Mouse (Mus musculus): Measurements from ENCODE around the gene Klk1b5.

DNA sequence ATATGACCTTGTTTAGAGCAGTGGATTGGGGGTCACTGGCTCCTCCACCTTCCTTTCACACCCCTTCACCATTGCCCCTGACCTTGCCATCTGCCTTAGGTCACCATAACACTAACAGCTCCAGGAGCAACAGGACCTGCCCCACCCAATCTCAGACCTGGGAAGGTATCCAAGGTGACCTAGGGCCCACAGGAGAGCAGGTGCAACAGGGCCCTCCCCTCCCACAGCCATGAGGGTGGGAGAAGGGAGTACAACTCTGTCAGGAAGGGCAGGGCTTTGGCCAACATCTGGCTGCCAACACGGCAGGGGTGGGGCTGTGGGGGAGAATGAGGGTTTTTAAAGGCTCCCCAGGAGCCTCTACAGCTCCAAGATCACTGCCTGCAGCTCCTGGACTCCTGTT lies 9.3 kb downstream of the Klk1b5 start, which contains the start of gene Klk1:
- TF ChIP-seq CTCF (IDR thresholded peaks at IDR 0.05; ENCODE audit: low read depth) (no peak), EP300 (IDR thresholded peaks at IDR 0.05; ENCODE audit: low read depth) (no peak)

All from liver, postnatal 0 days (tissue).